Mouse (Mus musculus): ENCODE results near the gene Scn4a. TPM values are rescaled to one million over a fixed set of nuclear protein-coding genes. Genes with fewer than 3 reads are reported as not detected.

The Scn4a gene
- total and polyA plus RNA-seq, 2 experiments from 2014 or later = 0.02 TPM; not detected in 1

GRCm38 (mm10) chr11:106329682-106330081, 23.4 kb downstream of the Scn4a start:
- ATAC-seq (ENCODE audit: low FRiP score) = no peak
- Histone ChIP-seq H3K9me3 (ENCODE audit: low read length) (no peaks in the 10 kb centered on the region), H3K27me3 (ENCODE audit: insufficient read depth, low read length) (no peaks in the 10 kb centered on the region), H3K4me1 (ENCODE audit: insufficient read depth, low read length) (no peaks in the 10 kb centered on the region), H3K36me3 (ENCODE audit: insufficient read depth, low read length) (no peaks in the 10 kb centered on the region), H3K27ac (ENCODE audit: low read depth, low read length) (no peak overlapping the region), H3K4me3 (ENCODE audit: low read depth, low read length) (no peak overlapping the region), H3K9ac (replicated peaks; ENCODE audit: low read length, poor library complexity, severe bottlenecking) (no peak overlapping the region), H3K4me2 (ENCODE audit: low read depth, low read length, poor library complexity, severe bottlenecking) (no peak overlapping the region)
- DNase-seq (ENCODE audit: low spot score) = peak; percentile 66
- peak; percentile 67 for TF ChIP-seq CTCF (IDR thresholded peaks at IDR 0.05)
- 69% methylated on average over 7 of the region's 7 CpGs for WGBS

- DNase-seq (ENCODE audit: low spot score) = no peak
- 72% methylated on average over 6 of the region's 6 CpGs for WGBS
- no peak for ATAC-seq (ENCODE audit: low FRiP score)
- no peak overlapping the region for H3K9ac ChIP-seq (replicated peaks; ENCODE audit: low read length, poor library complexity, severe bottlenecking)
- no peak for TF ChIP-seq CTCF (IDR thresholded peaks at IDR 0.05)
- no peak overlapping the region for H3K4me2 ChIP-seq (ENCODE audit: low read depth, low read length, poor library complexity, severe bottlenecking)
- no peaks in the 10 kb centered on the region for H3K36me3 ChIP-seq (ENCODE audit: insufficient read depth, low read length)
- H3K4me3 ChIP-seq (ENCODE audit: low read depth, low read length) = no peak overlapping the region
- H3K9me3 ChIP-seq (ENCODE audit: low read length) = no peaks in the 10 kb centered on the region
- H3K27me3 ChIP-seq (ENCODE audit: insufficient read depth, low read length) = no peaks in the 10 kb centered on the region
- H3K27ac ChIP-seq (ENCODE audit: low read depth, low read length) = no peak overlapping the region
- H3K4me1 ChIP-seq (ENCODE audit: insufficient read depth, low read length) = no peaks in the 10 kb centered on the region
Observed at GRCm38 (mm10) chr11:106329128-106329527, 24.0 kb downstream of the Scn4a start.

GRCm38 (mm10) chr11:106328521-106328920, 24.6 kb downstream of the Scn4a start:
- ATAC-seq (ENCODE audit: low FRiP score) (no peak), DNase-seq (ENCODE audit: low spot score) (no peak)
- Histone ChIP-seq H3K9me3 (ENCODE audit: low read length) (no peaks in the 10 kb centered on the region), H3K9ac (replicated peaks; ENCODE audit: low read length, poor library complexity, severe bottlenecking) (no peak overlapping the region), H3K4me2 (ENCODE audit: low read depth, low read length, poor library complexity, severe bottlenecking) (no peak overlapping the region), H3K36me3 (ENCODE audit: insufficient read depth, low read length) (no peaks in the 10 kb centered on the region), H3K4me1 (ENCODE audit: insufficient read depth, low read length) (no peaks in the 10 kb centered on the region), H3K4me3 (ENCODE audit: low read depth, low read length) (no peak overlapping the region), H3K27me3 (ENCODE audit: insufficient read depth, low read length) (no peaks in the 10 kb centered on the region), H3K27ac (ENCODE audit: low read depth, low read length) (no peak overlapping the region)
- TF ChIP-seq CTCF (IDR thresholded peaks at IDR 0.05) = no peak
- 75% methylated on average over 5 of the region's 5 CpGs for WGBS

GRCm38 (mm10) chr11:106326475-106326874, 26.6 kb downstream of the Scn4a start:
- Histone ChIP-seq H3K9me3 (ENCODE audit: low read length) (no peaks in the 10 kb centered on the region), H3K4me3 (ENCODE audit: low read depth, low read length) (no peak overlapping the region), H3K27ac (ENCODE audit: low read depth, low read length) (no peak overlapping the region), H3K27me3 (ENCODE audit: insufficient read depth, low read length) (no peaks in the 10 kb centered on the region), H3K36me3 (ENCODE audit: insufficient read depth, low read length) (no peaks in the 10 kb centered on the region), H3K9ac (replicated peaks; ENCODE audit: low read length, poor library complexity, severe bottlenecking) (no peak overlapping the region), H3K4me2 (ENCODE audit: low read depth, low read length, poor library complexity, severe bottlenecking) (no peak overlapping the region), H3K4me1 (ENCODE audit: insufficient read depth, low read length) (no peaks in the 10 kb centered on the region)
- WGBS = 90% methylated on average over 8 of the region's 8 CpGs
- DNase-seq (ENCODE audit: low spot score) = no peak
- no peak for ATAC-seq (ENCODE audit: low FRiP score)
- no peak for TF ChIP-seq CTCF (IDR thresholded peaks at IDR 0.05)

- ATAC-seq (ENCODE audit: low FRiP score) (no peak), DNase-seq (ENCODE audit: low spot score) (peak; percentile 56)
- no peak overlapping the region for H3K27ac ChIP-seq (ENCODE audit: low read depth, low read length)
- H3K9me3 ChIP-seq (ENCODE audit: low read length) = no peaks in the 10 kb centered on the region
- H3K4me1 ChIP-seq (ENCODE audit: insufficient read depth, low read length) = no peaks in the 10 kb centered on the region
- TF ChIP-seq CTCF (IDR thresholded peaks at IDR 0.05) = peak; percentile 79
- no peak overlapping the region for H3K9ac ChIP-seq (replicated peaks; ENCODE audit: low read length, poor library complexity, severe bottlenecking)
- no peak overlapping the region for H3K4me3 ChIP-seq (ENCODE audit: low read depth, low read length)
- no peaks in the 10 kb centered on the region for H3K36me3 ChIP-seq (ENCODE audit: insufficient read depth, low read length)
- H3K4me2 ChIP-seq (ENCODE audit: low read depth, low read length, poor library complexity, severe bottlenecking) = no peak overlapping the region
- no peaks in the 10 kb centered on the region for H3K27me3 ChIP-seq (ENCODE audit: insufficient read depth, low read length)
- WGBS = 65% methylated on average over 8 of the region's 8 CpGs
Observed at GRCm38 (mm10) chr11:106325566-106326206, 27.4 kb downstream of the Scn4a start.

- ATAC-seq (ENCODE audit: low FRiP score) (no peak), DNase-seq (ENCODE audit: low spot score) (no peak)
Observed at GRCm38 (mm10) chr11:106324858-106325257, 28.2 kb downstream of the Scn4a start.

More at GRCm38 (mm10) chr11:106324858-106325257, 28.2 kb downstream of the Scn4a start:
- Histone ChIP-seq H3K27ac (ENCODE audit: low read depth, low read length) (no peak overlapping the region), H3K36me3 (ENCODE audit: insufficient read depth, low read length) (no peaks in the 10 kb centered on the region), H3K27me3 (ENCODE audit: insufficient read depth, low read length) (no peaks in the 10 kb centered on the region), H3K9ac (replicated peaks; ENCODE audit: low read length, poor library complexity, severe bottlenecking) (no peak overlapping the region), H3K4me1 (ENCODE audit: insufficient read depth, low read length) (no peaks in the 10 kb centered on the region), H3K4me3 (ENCODE audit: low read depth, low read length) (no peak overlapping the region), H3K9me3 (ENCODE audit: low read length) (no peaks in the 10 kb centered on the region), H3K4me2 (ENCODE audit: low read depth, low read length, poor library complexity, severe bottlenecking) (no peak overlapping the region)
- no peak for TF ChIP-seq CTCF (IDR thresholded peaks at IDR 0.05)
- WGBS = 43% methylated on average over 5 of the region's 5 CpGs
